Mouse (Mus musculus): Measurements from ENCODE around the gene Mad1l1. TPM values are rescaled to one million over a fixed set of nuclear protein-coding genes. Genes with fewer than 3 reads are reported as not detected.

Mad1l1 gene
- polyA plus RNA-seq, 1 experiment from 2014 or later = 44.2 TPM

- Histone ChIP-seq H3K9me3 (ENCODE audit: control insufficient read depth, low read length) (no peaks in the 10 kb centered on the region), H3K4me3 (ENCODE audit: low read depth, low read length) (no peak overlapping the region), H3K36me3 (ENCODE audit: control insufficient read depth, insufficient read depth, low read length) (peaks cover 14% of the 10 kb centered on the region), H3K9ac (ENCODE audit: low read length) (no peak overlapping the region), H3K4me2 (no peak overlapping the region), H3K27me3 (ENCODE audit: control insufficient read depth, insufficient read depth, low read length) (no peaks in the 10 kb centered on the region), H3K27ac (ENCODE audit: low read depth, low read length) (no peak overlapping the region), H3K4me1 (ENCODE audit: control insufficient read depth, insufficient read depth, low read length) (no peaks in the 10 kb centered on the region)
- DNase-seq (ENCODE audit: low spot score, missing footprints) (no peak), ATAC-seq (ENCODE audit: low FRiP score) (no peak)
- WGBS = 86% methylated on average over 11 of the region's 11 CpGs
These were observed 34.6 kb upstream of the Mad1l1 start for GRCm38 (mm10) chr5:140355934-140356333.

DNA sequence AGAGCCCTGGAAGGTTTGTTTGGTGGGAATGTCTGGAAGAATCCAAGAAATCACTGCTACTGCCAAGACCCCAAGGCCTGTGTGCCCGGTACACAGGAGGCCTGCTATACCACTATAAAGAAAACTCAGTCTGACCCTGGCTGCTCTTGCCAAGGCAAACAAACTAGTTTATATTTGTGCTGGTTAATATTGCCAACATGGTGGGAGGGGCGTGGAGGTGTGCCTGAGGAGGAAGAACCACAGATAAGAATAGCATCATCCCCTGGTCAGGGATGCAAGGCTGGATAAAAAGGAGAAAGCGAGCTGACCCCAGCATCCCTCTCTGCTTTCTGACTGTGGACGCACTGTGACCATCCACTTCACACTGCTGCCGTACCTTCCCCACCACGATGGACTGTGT, 31.0 kb upstream of the Mad1l1 start:
- peaks cover 12% of the 10 kb centered on the region for H3K36me3 ChIP-seq (ENCODE audit: control insufficient read depth, insufficient read depth, low read length)

GRCm38 (mm10) chr5:140350731-140351497, 29.6 kb upstream of the Mad1l1 start:
- Histone ChIP-seq H3K4me1 (ENCODE audit: control insufficient read depth, insufficient read depth, low read length) (no peaks in the 10 kb centered on the region), H3K4me2 (no peak overlapping the region), H3K27ac (ENCODE audit: low read depth, low read length) (no peak overlapping the region), H3K36me3 (ENCODE audit: control insufficient read depth, insufficient read depth, low read length) (peaks cover 11% of the 10 kb centered on the region), H3K9me3 (ENCODE audit: control insufficient read depth, low read length) (no peaks in the 10 kb centered on the region), H3K9ac (ENCODE audit: low read length) (no peak overlapping the region), H3K4me3 (ENCODE audit: low read depth, low read length) (no peak overlapping the region), H3K27me3 (ENCODE audit: control insufficient read depth, insufficient read depth, low read length) (no peaks in the 10 kb centered on the region)
- 92% methylated on average over 8 of the region's 8 CpGs for WGBS
- DNase-seq (ENCODE audit: low spot score, missing footprints) = peak; percentile 37
- no peak for ATAC-seq (ENCODE audit: low FRiP score)

More for the DNA sequence above, 31.0 kb upstream of the Mad1l1 start:
- H3K9me3 ChIP-seq (ENCODE audit: control insufficient read depth, low read length) = no peaks in the 10 kb centered on the region
- H3K4me2 ChIP-seq = no peak overlapping the region
- peak; percentile 45 for DNase-seq (ENCODE audit: low spot score, missing footprints)
- ATAC-seq (ENCODE audit: low FRiP score) = no peak
- H3K4me1 ChIP-seq (ENCODE audit: control insufficient read depth, insufficient read depth, low read length) = no peaks in the 10 kb centered on the region
- H3K4me3 ChIP-seq (ENCODE audit: low read depth, low read length) = no peak overlapping the region
- no peak overlapping the region for H3K9ac ChIP-seq (ENCODE audit: low read length)
- no peaks in the 10 kb centered on the region for H3K27me3 ChIP-seq (ENCODE audit: control insufficient read depth, insufficient read depth, low read length)
- 98% methylated on average over 6 of the region's 6 CpGs for WGBS
- H3K27ac ChIP-seq (ENCODE audit: low read depth, low read length) = no peak overlapping the region

- no peak overlapping the region for H3K4me2 ChIP-seq
- no peaks in the 10 kb centered on the region for H3K27me3 ChIP-seq (ENCODE audit: control insufficient read depth, insufficient read depth, low read length)
- no peak for ATAC-seq (ENCODE audit: low FRiP score)
- WGBS = 92% methylated on average over 9 of the region's 9 CpGs
- H3K9me3 ChIP-seq (ENCODE audit: control insufficient read depth, low read length) = no peaks in the 10 kb centered on the region
- no peaks in the 10 kb centered on the region for H3K4me1 ChIP-seq (ENCODE audit: control insufficient read depth, insufficient read depth, low read length)
- no peak overlapping the region for H3K4me3 ChIP-seq (ENCODE audit: low read depth, low read length)
- DNase-seq (ENCODE audit: low spot score, missing footprints) = peak; percentile 35
- peaks cover 11% of the 10 kb centered on the region for H3K36me3 ChIP-seq (ENCODE audit: control insufficient read depth, insufficient read depth, low read length)
- H3K9ac ChIP-seq (ENCODE audit: low read length) = no peak overlapping the region
- no peak overlapping the region for H3K27ac ChIP-seq (ENCODE audit: low read depth, low read length)
These were observed 28.5 kb upstream of the Mad1l1 start for GRCm38 (mm10) chr5:140349882-140350281.

DNA sequence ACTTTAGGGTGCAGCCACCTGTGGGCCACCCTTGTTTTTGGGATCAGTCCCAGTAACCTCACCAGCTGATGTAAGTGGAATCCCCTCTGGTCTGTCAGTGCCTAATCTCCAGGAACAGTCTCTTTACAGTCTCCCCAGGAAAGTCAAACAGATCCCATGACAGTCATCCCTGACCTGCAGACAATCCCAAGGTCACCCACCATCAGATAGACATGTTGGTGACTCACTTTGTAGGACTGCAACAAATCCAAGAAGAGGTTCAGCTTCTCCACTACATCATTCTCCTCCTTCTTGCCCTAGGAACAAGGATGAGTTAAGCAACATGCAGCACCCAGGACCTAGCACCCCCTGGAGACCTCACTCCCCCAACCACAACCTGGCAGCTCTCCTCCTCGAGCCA, 24.7 kb upstream of the Mad1l1 start:
- ATAC-seq (ENCODE audit: low FRiP score) (no peak), DNase-seq (ENCODE audit: low spot score, missing footprints) (no peak)
- no peak overlapping the region for H3K9ac ChIP-seq (ENCODE audit: low read length)
- no peak overlapping the region for H3K4me3 ChIP-seq (ENCODE audit: low read depth, low read length)
- peaks cover 2% of the 10 kb centered on the region; the same call in 1 of the 2 replicates for H3K36me3 ChIP-seq (ENCODE audit: control insufficient read depth, insufficient read depth, low read length)
- H3K9me3 ChIP-seq (ENCODE audit: control insufficient read depth, low read length) = no peaks in the 10 kb centered on the region
- H3K4me2 ChIP-seq = no peak overlapping the region
- H3K4me1 ChIP-seq (ENCODE audit: control insufficient read depth, insufficient read depth, low read length) = no peaks in the 10 kb centered on the region
- 93% methylated on average over 1 of the region's 1 CpGs for WGBS
- no peaks in the 10 kb centered on the region for H3K27me3 ChIP-seq (ENCODE audit: control insufficient read depth, insufficient read depth, low read length)
- H3K27ac ChIP-seq (ENCODE audit: low read depth, low read length) = no peak overlapping the region

GRCm38 (mm10) chr5:140345244-140345643, 23.9 kb upstream of the Mad1l1 start:
- Histone ChIP-seq H3K9ac (ENCODE audit: low read length) (no peak overlapping the region), H3K27me3 (ENCODE audit: control insufficient read depth, insufficient read depth, low read length) (no peaks in the 10 kb centered on the region), H3K4me3 (ENCODE audit: low read depth, low read length) (no peak overlapping the region), H3K4me2 (no peak overlapping the region), H3K4me1 (ENCODE audit: control insufficient read depth, insufficient read depth, low read length) (no peaks in the 10 kb centered on the region), H3K36me3 (ENCODE audit: control insufficient read depth, insufficient read depth, low read length) (peaks cover 2% of the 10 kb centered on the region; the same call in 1 of the 2 replicates), H3K27ac (ENCODE audit: low read depth, low read length) (no peak overlapping the region), H3K9me3 (ENCODE audit: control insufficient read depth, low read length) (no peaks in the 10 kb centered on the region)
- ATAC-seq (ENCODE audit: low FRiP score) (no peak), DNase-seq (ENCODE audit: low spot score, missing footprints) (no peak)
- 92% methylated on average over 4 of the region's 4 CpGs for WGBS

DNA sequence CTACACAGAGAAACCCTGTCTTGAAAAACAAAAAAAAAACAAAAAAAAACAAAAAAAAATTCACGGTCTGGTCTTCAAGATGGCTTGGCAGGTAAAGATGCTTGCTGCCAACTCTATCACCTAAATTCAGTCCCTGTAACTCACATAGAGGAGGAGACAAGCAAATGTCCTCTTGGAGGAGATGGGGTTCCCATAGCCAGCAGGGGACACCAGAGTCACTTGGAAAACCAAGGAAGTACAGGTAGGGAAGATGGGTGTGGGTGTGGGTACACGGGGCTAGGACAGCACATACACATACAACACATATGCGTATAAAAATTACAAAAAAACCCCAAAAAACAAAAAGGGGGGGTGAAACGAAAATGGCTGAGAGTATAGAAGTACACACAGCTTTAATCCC, 21.5 kb upstream of the Mad1l1 start:
- no peak overlapping the region for H3K9ac ChIP-seq (ENCODE audit: low read length)
- DNase-seq (ENCODE audit: low spot score, missing footprints) (no peak), ATAC-seq (ENCODE audit: low FRiP score) (no peak)
- H3K9me3 ChIP-seq (ENCODE audit: control insufficient read depth, low read length) = 0 out of 2 replicates have a peak, but pooled peaks cover 3% of the 10 kb centered on the region
- peaks cover 14% of the 10 kb centered on the region; the same call in 1 of the 2 replicates for H3K36me3 ChIP-seq (ENCODE audit: control insufficient read depth, insufficient read depth, low read length)
- no peak overlapping the region for H3K27ac ChIP-seq (ENCODE audit: low read depth, low read length)
- H3K4me3 ChIP-seq (ENCODE audit: low read depth, low read length) = no peak overlapping the region
- H3K27me3 ChIP-seq (ENCODE audit: control insufficient read depth, insufficient read depth, low read length) = no peaks in the 10 kb centered on the region
- WGBS = 94% methylated on average over 4 of the region's 4 CpGs
- no peak overlapping the region for H3K4me2 ChIP-seq
- no peaks in the 10 kb centered on the region for H3K4me1 ChIP-seq (ENCODE audit: control insufficient read depth, insufficient read depth, low read length)

- Histone ChIP-seq H3K36me3 (ENCODE audit: control insufficient read depth, insufficient read depth, low read length) (peaks cover 14% of the 10 kb centered on the region; the same call in 1 of the 2 replicates), H3K27ac (ENCODE audit: low read depth, low read length) (no peak overlapping the region), H3K27me3 (ENCODE audit: control insufficient read depth, insufficient read depth, low read length) (no peaks in the 10 kb centered on the region), H3K9ac (ENCODE audit: low read length) (no peak overlapping the region), H3K4me1 (ENCODE audit: control insufficient read depth, insufficient read depth, low read length) (no peaks in the 10 kb centered on the region), H3K4me3 (ENCODE audit: low read depth, low read length) (no peak overlapping the region), H3K9me3 (ENCODE audit: control insufficient read depth, low read length) (0 out of 2 replicates have a peak, but pooled peaks cover 3% of the 10 kb centered on the region), H3K4me2 (no peak overlapping the region)
- no peak for ATAC-seq (ENCODE audit: low FRiP score)
- DNase-seq (ENCODE audit: low spot score, missing footprints) = no peak
- 84% methylated on average over 3 of the region's 3 CpGs for WGBS
These were observed 18.5 kb upstream of the Mad1l1 start for GRCm38 (mm10) chr5:140339836-140340235.

DNA sequence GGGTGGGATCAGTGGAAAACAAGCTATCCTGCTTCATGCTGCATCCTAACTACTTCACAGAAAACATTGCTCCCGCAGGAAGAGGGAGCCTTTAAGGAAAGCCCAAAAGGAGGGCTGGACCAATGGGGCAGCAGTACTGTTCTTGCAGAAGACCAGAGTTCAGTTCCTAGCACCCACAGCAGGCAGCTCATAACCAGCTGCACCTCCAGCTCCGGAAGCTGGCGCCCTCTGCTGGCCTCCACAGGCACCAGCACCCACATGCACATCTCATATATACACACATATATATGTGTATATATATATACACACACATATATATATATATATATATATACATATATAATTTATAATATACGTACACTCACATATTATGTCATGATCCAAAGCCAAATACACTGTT, 17.4 kb upstream of the Mad1l1 start:
- Histone ChIP-seq H3K27ac (ENCODE audit: low read depth, low read length) (no peak overlapping the region), H3K4me3 (ENCODE audit: low read depth, low read length) (no peak overlapping the region), H3K4me2 (no peak overlapping the region), H3K36me3 (ENCODE audit: control insufficient read depth, insufficient read depth, low read length) (peaks cover 14% of the 10 kb centered on the region; the same call in 1 of the 2 replicates), H3K9ac (ENCODE audit: low read length) (no peak overlapping the region), H3K4me1 (ENCODE audit: control insufficient read depth, insufficient read depth, low read length) (no peaks in the 10 kb centered on the region), H3K27me3 (ENCODE audit: control insufficient read depth, insufficient read depth, low read length) (no peaks in the 10 kb centered on the region), H3K9me3 (ENCODE audit: control insufficient read depth, low read length) (0 out of 2 replicates have a peak, but pooled peaks cover 3% of the 10 kb centered on the region)
- ATAC-seq (ENCODE audit: low FRiP score) = no peak
- 99% methylated on average over 4 of the region's 4 CpGs for WGBS
- peak; percentile 65 for DNase-seq (ENCODE audit: low spot score, missing footprints)
